Mouse (Mus musculus) thymus, adult 18-20 months (tissue): ENCODE data around the gene Tenm3.

Experiments used
- DNase-seq, 2 experiments: peaks; one replicate each; pipeline ENCODE4 v3.0.0; 2022; ENCODE audit warnings: mixed read lengths in 2 of 2

Tenm3 gene

GRCm38 (mm10) chr8:48315605-48316004, 528.1 kb downstream of the Tenm3 start:
- DNase-seq: no peak

GRCm38 (mm10) chr8:48313985-48314368, 529.8 kb downstream of the Tenm3 start:
- no peak for DNase-seq

GRCm38 (mm10) chr8:48313210-48313984, 530.4 kb downstream of the Tenm3 start:
- no peak for DNase-seq

GRCm38 (mm10) chr8:48311706-48312105, 532.0 kb downstream of the Tenm3 start:
- no peak for DNase-seq

GRCm38 (mm10) chr8:48310240-48310849, 533.4 kb downstream of the Tenm3 start:
- DNase-seq: no peak

- no peak for DNase-seq
Observed at GRCm38 (mm10) chr8:48309191-48309987, 534.4 kb downstream of the Tenm3 start.

GRCm38 (mm10) chr8:48304224-48304623, 539.5 kb downstream of the Tenm3 start:
- DNase-seq: no peak

GRCm38 (mm10) chr8:48300613-48301037, 543.1 kb downstream of the Tenm3 start:
- DNase-seq: no peak

- no peak for DNase-seq
Observed at GRCm38 (mm10) chr8:48300061-48300460, 543.7 kb downstream of the Tenm3 start.

GRCm38 (mm10) chr8:48299341-48299740, 544.4 kb downstream of the Tenm3 start:
- no peak for DNase-seq

GRCm38 (mm10) chr8:48296371-48296770, 547.4 kb downstream of the Tenm3 start:
- DNase-seq: no peak

GRCm38 (mm10) chr8:48295558-48295957, 548.2 kb downstream of the Tenm3 start:
- no peak for DNase-seq

GRCm38 (mm10) chr8:48293797-48294196, 550.0 kb downstream of the Tenm3 start:
- no peak for DNase-seq

- no peak for DNase-seq
Observed at GRCm38 (mm10) chr8:48285432-48285831, 558.3 kb downstream of the Tenm3 start.

GRCm38 (mm10) chr8:48281855-48282254, 561.9 kb downstream of the Tenm3 start:
- DNase-seq: no peak

- DNase-seq: no peak
Observed at GRCm38 (mm10) chr8:48279360-48279759, 564.4 kb downstream of the Tenm3 start.

- DNase-seq: no peak
Observed at GRCm38 (mm10) chr8:48277986-48278635, 565.6 kb downstream of the Tenm3 start.

GRCm38 (mm10) chr8:48275066-48275465, 568.7 kb downstream of the Tenm3 start:
- DNase-seq: no peak

- DNase-seq: no peak
Observed at GRCm38 (mm10) chr8:48274566-48274965, 569.2 kb downstream of the Tenm3 start.

GRCm38 (mm10) chr8:48268638-48269037, 575.1 kb downstream of the Tenm3 start:
- no peak for DNase-seq

GRCm38 (mm10) chr8:48260265-48260664, 583.5 kb downstream of the Tenm3 start:
- DNase-seq: no peak

GRCm38 (mm10) chr8:48259832-48260231, 583.9 kb downstream of the Tenm3 start:
- no peak for DNase-seq

- DNase-seq: no peak
Observed at GRCm38 (mm10) chr8:48243876-48244275, 599.9 kb downstream of the Tenm3 start.
